Mouse (Mus musculus) left cerebral cortex, postnatal 10 days (tissue): ENCODE data around the gene Cwc22. TPM values are rescaled to one million over a fixed set of nuclear protein-coding genes. Genes with fewer than 3 reads are reported as not detected.
"Not testable (repeated sequence)": the region's sequence is repeated elsewhere in the genome, so short reads cannot be mapped to it uniquely, and the experiment has no call there.

Experiments
- DNase-seq, 2 experiments: peaks; one replicate each; pipeline ENCODE4 v3.0.0; 2021 to 2022; ENCODE audit warnings: low spot score in 2 of 2, mixed read lengths in 1 of 2; ENCODE audit errors: extremely low spot score in 1 of 2
- intact Hi-C: fragments of 180-260 bp; cut with DNase I; formaldehyde crosslinking; loops from one replicate; pipeline ENCODE4 v1.15.1; 2025
- total RNA-seq, 2 experiments: library from RNA; stranded (reverse); gene quantifications; 2 replicates each; pipeline ENCODE4 v1.2.3; 2021

Gene Cwc22
- total RNA-seq, 2 experiments from 2014 or later, result 23.7 to 23.9 TPM

DNA sequence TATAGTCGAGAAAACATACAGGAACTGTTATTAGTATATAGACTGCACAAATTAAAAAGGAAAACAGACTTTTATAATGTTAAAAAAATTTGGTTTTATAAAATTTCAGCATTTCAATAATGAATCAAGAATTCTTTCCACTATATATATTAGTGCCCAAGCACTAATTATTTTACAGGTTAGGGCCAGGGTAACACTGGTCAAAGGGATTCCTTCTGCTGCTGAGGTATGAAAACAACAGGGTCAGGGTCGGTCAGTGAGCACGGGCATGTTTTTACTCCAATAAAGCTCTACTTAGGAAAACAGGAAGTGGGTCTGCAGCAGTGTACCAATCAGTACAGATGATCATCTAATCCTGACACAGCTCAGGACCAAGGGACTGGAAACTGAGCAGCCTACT, 36.0 kb downstream of the Cwc22 start:
- no peak for DNase-seq
- intact Hi-C loops, result loop anchor here (10.0 kb wide), 1 partner anchor 95 kb away; the partner anchor contains the start of gene Zfp385b

DNA sequence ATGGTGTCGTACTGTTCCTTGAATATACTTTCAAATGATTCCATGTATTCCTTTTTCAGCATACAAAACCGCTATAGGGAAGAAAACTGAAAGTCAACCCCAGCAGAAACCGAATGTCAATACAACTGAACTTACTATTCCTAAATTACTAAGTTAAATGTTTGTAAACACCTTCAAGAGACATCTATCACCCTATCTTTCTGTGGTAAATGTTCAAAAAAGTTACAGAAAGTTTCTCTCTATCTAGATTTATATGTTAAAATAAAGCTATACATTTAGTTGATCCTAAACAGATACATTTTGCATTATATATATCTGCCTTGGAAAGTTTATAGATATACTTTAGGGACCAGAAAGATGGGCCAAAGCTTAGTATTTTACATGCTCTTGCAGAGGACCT, 39.0 kb downstream of the Cwc22 start:
- intact Hi-C loops, result no loop called here
- DNase-seq, result no peak

GRCm38 (mm10) chr2:77905023-77905422, 41.2 kb downstream of the Cwc22 start:
- no peak for DNase-seq
- intact Hi-C loops, result no loop called here

DNA sequence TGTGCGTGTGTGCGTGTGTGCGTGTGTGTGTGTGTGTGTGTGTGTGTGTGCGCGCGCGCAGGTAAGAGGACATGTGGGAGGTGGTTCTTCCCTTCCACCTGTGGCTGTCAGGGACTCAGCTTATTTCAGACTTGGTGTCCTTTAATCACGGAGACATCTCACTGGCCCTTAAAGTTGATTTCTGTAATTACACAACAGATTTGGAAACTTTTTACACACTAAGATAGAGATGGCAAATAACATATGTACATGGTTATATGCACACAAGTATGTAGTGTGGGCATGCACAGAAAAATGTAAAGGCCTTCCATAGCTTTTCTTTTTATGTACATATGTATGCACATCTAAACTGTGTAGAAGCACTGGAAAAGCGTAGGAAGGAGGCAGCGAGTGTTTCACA, 41.7 kb downstream of the Cwc22 start:
- no peak for DNase-seq
- intact Hi-C loops, result no loop called here

- intact Hi-C loops, result no loop called here
- no peak for DNase-seq
Measured at GRCm38 (mm10) chr2:77903979-77904378, 42.2 kb downstream of the Cwc22 start.

DNA sequence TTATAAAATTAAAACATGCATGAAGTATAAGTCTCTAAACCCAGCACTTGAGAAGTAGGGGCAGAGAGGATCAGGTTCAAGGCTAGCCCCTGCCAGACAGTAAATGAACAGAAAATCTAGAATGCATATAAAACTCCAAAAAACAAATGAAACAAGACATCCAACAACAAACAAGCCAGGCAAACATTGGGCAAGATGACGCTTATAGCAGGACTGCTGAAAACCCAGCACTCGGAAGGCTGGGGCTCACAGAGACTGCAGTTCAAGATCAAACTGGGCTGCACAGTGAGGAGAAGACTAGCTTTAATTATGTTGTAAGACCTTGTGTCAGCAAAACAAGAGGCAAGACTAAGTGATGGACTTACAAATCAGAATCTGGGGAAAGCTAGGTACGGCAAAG, 43.1 kb downstream of the Cwc22 start:
- DNase-seq, result no peak
- intact Hi-C loops, result no loop called here

- no peak for DNase-seq
- intact Hi-C loops, result no loop called here
Measured at GRCm38 (mm10) chr2:77901269-77901668, 44.9 kb downstream of the Cwc22 start.

GRCm38 (mm10) chr2:77900741-77901140, 45.4 kb downstream of the Cwc22 start:
- DNase-seq, result no peak
- intact Hi-C loops, result no loop called here

DNA sequence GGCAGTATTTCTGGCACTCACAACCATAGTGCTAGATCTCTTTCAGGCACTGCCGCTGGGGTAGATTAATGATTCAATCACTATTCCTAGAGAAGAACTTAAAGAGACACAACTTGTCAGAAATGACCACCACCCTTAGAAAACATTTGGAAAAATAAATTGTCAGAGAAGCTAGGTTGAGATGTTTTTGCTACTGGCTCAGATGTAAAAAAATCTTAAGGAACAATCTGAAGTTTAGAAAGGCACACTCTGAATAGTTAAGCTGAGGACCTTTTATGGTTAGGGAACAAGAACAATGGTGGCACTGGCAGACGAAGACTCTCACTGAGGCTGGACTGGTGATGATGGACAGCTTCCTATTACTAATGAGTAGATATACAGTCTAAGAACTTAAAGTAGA, 46.1 kb downstream of the Cwc22 start:
- no peak for DNase-seq
- intact Hi-C loops, result no loop called here

DNA sequence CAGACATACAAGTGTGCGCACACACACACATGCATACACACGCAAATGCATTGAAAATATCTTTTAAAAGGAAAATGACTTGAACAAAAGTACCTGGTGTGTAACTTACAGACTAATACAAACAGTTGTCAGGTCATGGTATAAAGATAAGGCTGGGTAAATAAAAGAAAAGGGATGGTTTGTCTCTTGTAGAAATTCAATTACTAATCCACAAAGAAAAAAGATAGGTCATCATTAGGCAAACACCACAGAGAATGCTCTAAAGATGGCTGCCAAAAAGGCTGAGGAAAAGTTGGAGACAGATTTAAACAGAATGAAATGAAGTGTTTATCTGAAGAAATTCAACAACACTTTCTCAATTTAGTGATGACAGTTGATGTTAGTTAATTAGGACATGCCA, 47.7 kb downstream of the Cwc22 start:
- intact Hi-C loops, result no loop called here
- no peak for DNase-seq

- intact Hi-C loops, result no loop called here
- peak in 1 of 2 experiments; percentile 19 for DNase-seq
Measured at GRCm38 (mm10) chr2:77897988-77898387, 48.2 kb downstream of the Cwc22 start.

DNA sequence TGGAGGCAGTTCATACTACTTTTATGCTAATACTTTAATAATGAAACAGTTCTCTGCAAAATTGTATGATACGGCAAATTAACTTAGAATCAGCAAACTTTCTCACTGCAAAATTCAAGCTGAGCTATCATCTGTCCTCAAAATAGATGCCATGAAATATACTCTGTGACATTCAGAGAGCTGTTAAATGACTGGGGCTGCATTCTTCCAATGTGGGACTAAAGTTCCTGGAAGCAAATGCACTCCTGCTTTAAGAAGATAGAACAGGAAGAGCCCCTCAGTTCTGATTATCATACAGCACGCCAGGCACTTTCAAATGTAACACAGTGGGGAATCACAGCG, 48.6 kb downstream of the Cwc22 start:
- DNase-seq, result no peak
- intact Hi-C loops, result no loop called here

DNA sequence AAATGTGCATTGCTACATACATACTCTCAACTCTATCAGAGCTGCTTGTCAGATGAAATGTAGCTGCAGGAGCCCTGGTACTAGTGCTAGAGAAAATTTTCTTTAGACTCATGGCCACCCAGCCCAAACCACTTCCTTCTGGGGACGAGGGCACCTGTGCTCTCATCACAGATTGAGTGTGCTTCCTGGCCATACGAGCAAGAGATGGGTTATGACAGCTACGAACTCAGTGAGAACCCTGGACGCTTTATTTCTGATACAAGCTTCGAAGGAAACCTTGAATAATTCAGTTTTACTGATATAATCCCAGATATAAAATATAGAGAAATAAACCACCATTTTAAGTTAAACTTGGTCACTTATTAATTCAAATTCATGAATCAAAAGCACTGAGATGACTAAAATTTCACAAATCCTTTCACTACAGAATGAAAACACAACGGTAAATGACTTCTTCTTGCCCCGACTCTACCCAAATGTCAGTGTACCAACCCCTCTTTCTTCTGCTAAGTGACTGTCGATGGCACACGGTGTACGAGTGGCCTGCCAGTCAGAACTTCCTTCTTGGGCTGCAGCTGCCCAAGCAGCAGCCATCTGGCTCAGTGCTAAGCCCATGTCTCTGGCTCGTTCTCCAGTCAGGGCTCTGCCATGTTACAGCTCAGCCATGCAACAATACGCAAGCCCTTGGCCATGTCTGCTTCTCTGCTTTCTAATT, 49.2 kb downstream of the Cwc22 start:
- intact Hi-C loops, result no loop called here

GRCm38 (mm10) chr2:77895906-77896570, 50.1 kb downstream of the Cwc22 start:
- DNase-seq, intact Hi-C loops: not testable (repeated sequence)

More for the DNA sequence above, 49.2 kb downstream of the Cwc22 start:
- DNase-seq, result peak; percentile 26 to 29

DNA sequence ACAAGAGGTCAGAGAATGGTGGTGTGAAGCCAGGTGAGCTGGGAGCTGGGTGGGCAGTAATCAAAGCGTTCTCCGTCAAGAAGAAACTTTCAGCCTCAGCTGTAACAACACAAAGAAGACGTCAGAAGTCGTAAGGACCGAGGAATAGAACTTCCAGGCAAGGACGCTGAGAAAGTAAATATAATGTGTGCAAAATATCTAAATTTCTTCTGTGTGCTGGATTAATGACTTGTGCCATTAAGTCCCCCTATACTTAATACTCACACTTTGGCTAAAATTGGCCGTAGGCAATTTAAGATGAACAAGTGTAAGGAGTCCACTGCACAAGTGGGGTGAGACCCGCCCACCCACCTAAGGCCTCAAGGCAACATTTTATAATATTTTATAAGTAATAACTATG, 51.3 kb downstream of the Cwc22 start:
- no peak for DNase-seq
- intact Hi-C loops, result no loop called here

GRCm38 (mm10) chr2:77893505-77893904, 52.7 kb downstream of the Cwc22 start:
- intact Hi-C loops, result no loop called here
- DNase-seq, result no peak

DNA sequence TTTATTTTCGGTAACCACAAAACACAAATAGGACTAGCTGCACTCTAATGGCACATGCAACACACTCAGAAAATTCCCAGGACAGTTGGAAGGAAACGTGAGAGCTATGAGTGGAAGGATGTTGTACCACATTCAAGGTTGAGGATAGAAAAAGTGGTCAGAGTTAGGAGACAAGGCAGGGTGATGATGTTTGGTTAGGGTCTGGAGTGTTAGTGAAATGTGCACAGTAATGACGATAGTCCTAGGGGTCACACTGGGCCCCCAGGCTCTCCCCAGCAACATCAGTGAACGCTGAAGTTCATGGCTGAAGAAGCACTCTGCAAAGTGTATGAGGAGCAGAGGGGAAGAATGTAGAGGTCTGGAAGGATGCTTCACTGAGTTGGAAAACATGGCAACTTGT, 53.6 kb downstream of the Cwc22 start:
- DNase-seq, result no peak
- intact Hi-C loops, result no loop called here

GRCm38 (mm10) chr2:77890836-77891438, 55.2 kb downstream of the Cwc22 start:
- DNase-seq, result no peak
- intact Hi-C loops, result no loop called here

DNA sequence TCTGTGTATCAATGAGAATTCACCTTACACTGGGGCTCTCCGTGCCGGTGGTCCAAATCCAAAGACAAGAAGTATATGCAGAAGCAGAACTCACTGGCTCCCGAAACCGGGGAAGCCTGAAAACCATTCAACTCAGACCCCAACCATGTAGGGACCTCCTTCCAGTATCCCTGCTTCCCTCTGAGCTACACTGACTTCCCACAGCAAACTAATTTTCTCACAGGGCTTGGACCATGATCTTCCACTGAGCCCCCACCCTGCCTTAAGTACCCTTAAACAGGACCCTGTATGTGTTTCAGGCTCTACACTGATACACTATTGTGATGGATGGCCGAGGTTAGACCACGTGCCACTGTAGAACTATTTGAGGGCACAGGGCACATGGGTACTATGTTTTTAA, 56.2 kb downstream of the Cwc22 start:
- DNase-seq, result no peak
- intact Hi-C loops, result loop anchor here (10.0 kb wide), 1 partner anchor 105 kb away; no protein-coding TSS in a partner anchor

DNA sequence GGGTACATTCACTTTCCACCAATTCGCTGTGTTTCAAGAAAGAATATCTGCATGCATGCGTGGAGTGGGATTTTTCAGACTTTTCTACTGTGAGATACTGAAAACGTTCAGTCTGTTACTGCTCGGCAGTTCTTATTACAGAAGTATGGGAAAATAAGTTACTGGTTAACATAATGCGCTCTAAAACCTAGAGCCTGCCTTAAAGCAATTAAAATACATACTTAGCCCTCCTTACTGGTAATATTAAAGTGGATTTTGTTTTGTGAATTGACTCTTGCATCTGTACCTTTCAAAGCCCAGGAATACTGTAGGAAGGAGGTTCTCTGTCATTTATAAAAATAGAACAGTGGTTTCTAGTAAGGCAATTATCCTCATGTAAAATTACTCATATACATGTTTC, 56.8 kb downstream of the Cwc22 start:
- no peak for DNase-seq
- intact Hi-C loops, result loop anchor here (10.0 kb wide), 1 partner anchor 105 kb away; no protein-coding TSS in a partner anchor
